Mouse (Mus musculus): ENCODE results near the gene Galnt10.

- TF ChIP-seq HCFC1 (IDR thresholded peaks at IDR 0.05; ENCODE audit: borderline replicate concordance, insufficient read depth, low read length) (no peak), ZC3H11A (IDR thresholded peaks at IDR 0.05; ENCODE audit: borderline replicate concordance, low read depth, low read length) (no peak), ZNF384 (IDR thresholded peaks at IDR 0.05; ENCODE audit: low read depth, low read length) (no peak), CHD2 (IDR thresholded peaks at IDR 0.05; ENCODE audit: low read depth, low read length) (no peak)
These were observed 9.7 kb downstream of the Galnt10 start for GRCm38 (mm10) chr11:57654977-57655397.

Data from ES-E14 (cell line).